Mouse (Mus musculus): Measurements from ENCODE around the gene Aoc3.
A peak's percentile ranks its signal among the peaks of the same experiment; 100 is the strongest.
"Not testable (repeated sequence)": the region's sequence is repeated elsewhere in the genome, so short reads cannot be mapped to it uniquely, and the experiment has no call there.

Aoc3 gene

DNA sequence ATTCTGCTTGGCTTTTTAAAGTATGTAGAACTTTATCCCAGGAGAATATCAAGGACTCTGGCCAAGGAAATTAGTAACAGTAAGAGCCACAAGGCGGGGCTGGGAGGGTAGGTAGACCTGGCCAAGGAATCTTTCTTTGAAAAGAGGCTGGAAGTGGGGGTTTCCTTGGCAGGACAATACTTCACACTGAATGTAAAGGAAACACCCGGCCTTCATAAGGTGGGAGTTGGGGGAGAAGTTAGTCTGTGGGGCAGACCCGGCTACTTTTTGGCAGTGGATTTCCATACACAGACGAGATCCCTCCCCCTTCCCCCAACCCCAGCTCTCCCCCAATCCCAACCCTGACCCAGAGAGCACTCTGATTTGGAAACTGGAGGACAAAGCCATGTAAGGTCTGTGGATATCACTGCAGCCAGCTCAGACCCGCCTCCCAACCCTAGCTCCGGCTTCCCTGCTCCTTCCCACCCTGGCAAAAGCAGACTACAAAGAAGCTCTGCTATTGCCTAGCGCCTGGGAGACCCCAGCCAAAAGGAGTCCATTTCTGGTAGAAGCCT is at the start of gene Aoc3:
Gene Aoc3, plus strand, starts transcription at position 235 of the 554 bp plus-strand sequence.
- peak; percentile 46 for DNase-seq (ENCODE audit: low read depth)

DNA sequence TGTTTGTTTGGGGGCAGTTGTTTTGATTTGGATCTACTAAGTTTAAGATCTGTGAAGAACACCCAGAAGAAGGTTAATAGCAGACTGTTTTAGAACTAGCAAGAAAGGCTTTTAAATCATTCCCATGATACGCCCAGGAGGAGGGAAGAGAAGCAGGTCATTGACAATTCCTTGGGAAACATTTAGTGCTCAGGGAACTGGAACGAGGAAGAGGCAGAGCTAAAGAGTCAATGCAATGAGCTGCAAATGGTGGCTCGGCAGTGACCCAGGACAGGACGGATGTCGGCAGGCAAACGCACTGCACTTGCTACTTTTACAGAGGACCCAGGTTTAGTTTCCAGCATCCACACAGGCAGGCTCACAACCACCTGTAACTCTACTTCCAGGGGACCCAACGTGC is 49.6 kb upstream of the Aoc3 start:
- no peak for DNase-seq (ENCODE audit: low read depth)

GRCm38 (mm10) chr11:101282896-101283295 is 47.5 kb upstream of the Aoc3 start:
- DNase-seq (ENCODE audit: low read depth): no peak

- no peak for DNase-seq (ENCODE audit: low read depth)
Observed at GRCm38 (mm10) chr11:101283805-101284204, 46.6 kb upstream of the Aoc3 start.

DNA sequence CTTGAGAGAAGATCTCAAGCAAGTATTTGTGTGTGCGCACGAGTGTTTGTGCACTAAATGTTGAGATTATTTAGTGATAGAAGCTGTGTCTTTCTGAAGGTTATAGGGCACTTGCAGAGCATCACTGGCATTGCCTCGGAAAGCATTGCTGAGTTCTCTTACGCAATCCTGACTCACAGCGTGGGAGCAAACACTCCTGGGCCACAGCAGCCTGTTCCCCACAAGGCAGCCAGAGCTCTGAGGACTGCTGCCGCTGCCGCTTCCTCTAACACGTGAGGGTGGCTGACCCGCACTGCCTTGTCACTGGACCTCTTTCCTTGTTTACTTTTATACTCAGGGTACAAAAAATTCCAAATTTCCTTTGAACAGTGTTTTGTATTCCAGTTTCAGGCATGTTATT is 43.1 kb upstream of the Aoc3 start:
- DNase-seq (ENCODE audit: low read depth): peak; percentile 60

DNA sequence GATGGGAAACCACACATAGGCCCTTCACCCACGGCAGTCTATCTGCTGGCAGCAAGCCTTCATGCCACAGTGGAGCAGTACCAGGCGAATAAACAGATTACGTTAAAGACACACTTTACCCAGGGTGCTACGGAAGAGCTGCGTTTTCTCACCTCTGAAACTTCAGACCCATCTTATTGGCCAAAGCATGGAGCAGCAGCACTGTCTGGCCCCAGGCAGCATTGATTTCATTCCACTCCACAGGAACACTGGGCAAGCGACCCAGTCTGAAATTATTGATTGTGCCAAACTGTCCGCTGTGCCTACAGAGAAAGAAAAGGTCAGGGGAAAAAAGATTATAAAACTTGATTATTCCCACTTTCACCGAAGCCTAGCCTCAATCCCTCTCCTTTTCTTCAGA is 39.2 kb upstream of the Aoc3 start:
- no peak for DNase-seq (ENCODE audit: low read depth)

- DNase-seq (ENCODE audit: low read depth): no peak
Observed at GRCm38 (mm10) chr11:101295191-101295590, 35.2 kb upstream of the Aoc3 start.

GRCm38 (mm10) chr11:101300881-101301280 is 29.5 kb upstream of the Aoc3 start:
- DNase-seq (ENCODE audit: low read depth): no peak

GRCm38 (mm10) chr11:101301299-101302003 is 29.0 kb upstream of the Aoc3 start:
- DNase-seq (ENCODE audit: low read depth): no peak

GRCm38 (mm10) chr11:101302004-101302798 is 28.2 kb upstream of the Aoc3 start, which contains the start of gene Becn1:
Becn1 (minus strand) TSS chr11:101302286.
- peak; percentile 73 for DNase-seq (ENCODE audit: low read depth)

DNA sequence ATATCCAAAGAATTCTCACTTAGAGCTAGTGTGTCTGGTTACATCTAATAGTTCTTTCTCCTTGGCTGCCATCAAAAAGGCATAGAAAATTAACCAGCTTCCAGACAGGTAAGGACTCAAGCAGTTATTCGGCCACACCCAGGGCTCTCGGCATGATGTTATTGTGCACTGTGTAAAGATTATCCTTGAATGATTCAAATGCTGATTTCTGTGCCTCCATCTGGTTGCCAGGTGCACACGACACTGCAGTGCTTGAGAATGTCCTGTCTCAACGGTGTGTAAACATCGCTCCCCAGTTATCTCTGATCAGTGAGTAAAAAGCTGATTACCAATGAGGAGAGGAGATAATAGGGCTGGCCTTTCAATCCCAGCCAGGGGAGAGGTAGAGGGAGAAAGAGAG is 22.7 kb upstream of the Aoc3 start:
- no peak for DNase-seq (ENCODE audit: low read depth)

DNA sequence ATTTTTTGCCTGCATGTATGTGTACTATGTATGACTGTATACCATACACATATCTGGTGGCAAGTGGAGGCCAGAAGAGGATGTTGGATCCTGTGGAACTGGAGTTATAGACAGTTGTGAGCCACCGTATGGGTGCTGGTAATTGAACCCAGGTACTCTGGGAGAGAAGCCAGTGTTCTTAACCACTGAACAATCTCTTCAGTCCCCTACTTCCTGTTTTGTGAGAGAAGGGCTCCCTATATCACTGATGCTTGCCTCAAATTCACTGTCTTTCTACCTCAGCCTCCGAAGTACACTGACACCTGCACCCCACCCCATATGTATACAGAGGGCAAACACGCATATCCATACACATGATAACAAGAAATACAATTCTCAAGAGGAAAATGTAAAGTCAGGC is 19.3 kb upstream of the Aoc3 start:
- DNase-seq (ENCODE audit: low read depth): no peak

GRCm38 (mm10) chr11:101312150-101312549 is 18.3 kb upstream of the Aoc3 start:
- no peak for DNase-seq (ENCODE audit: low read depth)

GRCm38 (mm10) chr11:101314567-101314966 is 15.8 kb upstream of the Aoc3 start:
- DNase-seq (ENCODE audit: low read depth): no peak

DNA sequence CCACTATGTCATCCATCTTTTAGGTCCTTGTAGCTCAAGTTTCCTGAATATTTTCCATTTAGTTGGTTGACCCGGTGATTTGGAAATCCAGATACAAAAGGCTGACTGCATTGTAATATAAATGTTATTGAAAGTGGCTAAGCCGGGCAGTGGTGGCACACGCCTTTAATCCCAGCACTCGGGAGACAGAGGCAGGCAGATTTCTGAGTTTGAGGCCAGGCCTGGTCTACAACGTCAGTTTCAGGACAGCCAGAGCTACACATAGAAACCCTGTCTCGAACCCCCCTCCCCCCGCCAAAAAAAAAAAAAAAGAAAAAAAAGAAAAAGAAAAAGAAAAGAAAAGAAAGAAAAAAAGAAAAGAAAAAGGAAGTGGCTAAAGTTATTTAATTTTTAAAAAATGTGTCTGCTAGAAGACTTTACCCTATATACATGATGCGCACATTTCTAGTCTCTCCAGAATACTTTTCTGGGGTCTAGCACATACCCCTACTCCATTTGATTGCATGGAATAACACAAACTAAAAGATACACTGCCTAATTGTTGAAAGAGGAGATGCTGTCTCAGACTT is 15.2 kb upstream of the Aoc3 start:
- DNase-seq (ENCODE audit: low read depth): no peak

GRCm38 (mm10) chr11:101315665-101316500 is 14.5 kb upstream of the Aoc3 start, which contains the start of gene Psme3:
Psme3 (plus strand) TSS chr11:101316213.
- DNase-seq (ENCODE audit: low read depth): peak; percentile 70

GRCm38 (mm10) chr11:101316501-101316917 is 13.9 kb upstream of the Aoc3 start:
- no peak for DNase-seq (ENCODE audit: low read depth)

DNA sequence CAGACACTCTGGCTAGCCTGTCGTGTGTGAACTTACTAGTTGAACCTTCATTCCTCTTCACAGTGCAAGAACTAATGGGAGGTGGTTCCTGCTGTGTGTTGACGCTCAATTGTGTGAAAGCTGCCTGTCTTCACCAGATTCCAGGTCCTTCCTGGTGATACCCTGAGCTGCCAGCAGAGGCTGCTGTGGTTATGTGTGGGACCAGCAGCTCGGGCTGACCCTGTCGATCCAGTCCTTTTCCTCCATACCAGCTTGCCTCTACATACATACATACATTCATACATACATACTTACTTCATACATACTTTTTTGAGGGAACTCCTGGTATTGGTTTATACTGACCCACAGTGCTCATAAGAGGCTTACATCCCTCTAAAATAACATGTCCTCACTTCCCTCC is 6.8 kb upstream of the Aoc3 start:
- DNase-seq (ENCODE audit: low read depth): peak; percentile 30

DNA sequence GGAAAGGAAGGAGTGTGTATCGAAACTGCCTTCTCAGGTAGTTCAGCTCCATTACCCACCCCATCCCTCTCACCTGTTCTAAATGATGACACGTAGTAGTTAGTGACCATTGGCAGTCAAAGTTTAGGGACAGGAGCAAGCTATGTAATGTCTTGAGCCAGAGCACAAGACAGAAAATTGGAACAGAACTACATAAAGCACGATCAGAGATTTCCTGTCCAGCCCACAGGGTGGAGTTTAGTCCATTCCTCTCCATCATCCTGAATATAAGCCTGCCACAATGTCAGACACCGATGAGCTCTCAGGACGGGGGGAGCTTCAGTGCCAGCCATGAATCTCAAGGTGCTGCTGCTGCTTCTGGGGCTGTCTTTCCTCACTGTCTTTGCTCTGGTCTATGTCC is 5.6 kb upstream of the Aoc3 start, which contains the start of gene Aoc2:
Gene Aoc2, plus strand, starts transcription at position 301 of the 400 bp plus-strand sequence.
- DNase-seq (ENCODE audit: low read depth): no peak

DNA sequence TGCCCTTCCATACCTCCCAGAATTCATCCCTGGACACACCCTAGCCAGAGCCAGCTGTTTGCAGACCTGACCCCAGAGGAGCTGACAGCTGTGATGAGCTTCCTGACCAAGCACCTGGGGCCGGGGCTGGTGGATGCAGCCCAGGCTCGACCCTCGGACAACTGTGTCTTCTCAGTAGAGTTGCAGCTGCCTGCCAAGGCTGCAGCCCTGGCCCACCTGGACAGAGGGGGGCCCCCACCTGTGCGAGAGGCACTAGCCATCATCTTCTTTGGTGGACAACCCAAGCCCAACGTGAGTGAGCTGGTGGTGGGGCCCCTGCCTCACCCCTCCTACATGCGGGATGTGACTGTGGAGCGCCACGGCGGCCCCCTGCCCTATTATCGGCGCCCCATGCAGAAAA is 5.2 kb upstream of the Aoc3 start:
- not testable (repeated sequence) for DNase-seq (ENCODE audit: low read depth)

DNA sequence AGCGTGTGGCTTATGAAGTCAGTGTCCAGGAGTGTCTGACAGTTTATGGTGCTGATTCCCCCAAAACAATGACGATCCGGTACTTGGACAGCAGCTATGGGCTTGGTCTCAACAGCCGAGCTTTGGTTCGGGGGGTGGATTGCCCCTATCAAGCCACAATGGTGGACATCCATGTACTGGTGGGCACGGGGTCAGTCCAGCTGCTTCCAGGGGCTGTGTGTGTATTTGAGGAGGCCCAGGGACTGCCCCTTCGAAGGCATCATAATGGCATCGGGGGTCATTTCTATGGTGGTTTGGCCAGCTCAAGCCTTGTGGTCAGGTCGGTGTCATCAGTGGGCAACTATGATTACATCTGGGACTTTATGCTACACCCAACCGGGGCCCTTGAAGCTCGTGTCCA is 4.3 kb upstream of the Aoc3 start:
- DNase-seq (ENCODE audit: low read depth): no peak

- DNase-seq (ENCODE audit: low read depth): no peak
Observed at GRCm38 (mm10) chr11:101327311-101327710, 3.1 kb upstream of the Aoc3 start.
